Mouse (Mus musculus) embryo, embryonic 11.5 days (tissue): Measurements from ENCODE around the gene Ghr.

ENCODE experiments used
- DNase-seq: peaks from one replicate; pipeline ENCODE4 v3.0.0-alpha.2; 2012; ENCODE audit warnings: low read depth, low spot score

Gene Ghr

DNA sequence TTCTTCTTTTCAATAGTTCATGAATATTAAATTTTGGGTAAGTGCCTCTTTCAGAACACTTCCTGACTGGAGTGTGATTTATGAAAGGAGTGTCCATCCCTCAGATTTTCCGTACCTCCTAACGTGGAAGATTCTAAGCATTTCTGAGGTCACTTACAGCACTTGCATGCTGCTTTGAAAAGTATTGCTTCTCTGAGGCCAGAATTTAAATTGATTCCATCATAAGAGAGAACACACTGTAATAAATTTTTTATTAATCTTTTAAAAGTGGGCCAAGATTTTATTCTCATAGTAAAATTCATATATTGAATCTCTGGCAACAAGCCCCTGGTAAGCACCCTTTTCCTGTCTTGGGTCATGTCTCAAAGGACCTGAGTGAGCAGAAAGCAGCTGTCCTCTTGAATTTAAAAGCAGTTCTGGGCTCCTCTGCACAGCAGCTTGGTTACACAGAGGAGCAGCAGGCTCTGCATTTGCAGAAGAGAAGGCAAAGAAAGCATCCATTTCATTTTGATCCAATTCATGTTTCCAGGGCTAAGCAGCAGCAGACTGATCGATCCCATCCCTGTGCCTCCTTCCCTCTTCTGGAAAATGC is 46.9 kb downstream of the Ghr start:
- no peak for DNase-seq

DNA sequence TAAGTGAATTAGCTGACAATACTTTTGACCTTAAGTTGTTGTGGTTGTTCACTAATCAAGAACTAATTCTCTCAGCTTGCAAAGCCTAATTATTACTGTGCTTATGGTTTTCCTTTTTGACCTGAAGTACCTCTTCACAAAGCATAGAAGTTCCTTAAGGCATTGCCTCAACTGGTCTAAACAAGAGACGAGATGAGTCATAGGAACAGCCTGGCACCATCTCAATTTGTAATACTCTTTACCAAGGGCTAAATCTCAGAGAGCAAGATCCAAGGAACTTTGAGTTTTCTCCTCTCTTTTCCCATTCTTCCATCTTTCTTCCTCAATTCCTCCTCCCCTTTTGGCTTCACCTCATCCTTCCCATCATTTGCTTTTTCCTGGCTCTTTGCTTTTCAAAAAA is 69.3 kb downstream of the Ghr start:
- no peak for DNase-seq

DNA sequence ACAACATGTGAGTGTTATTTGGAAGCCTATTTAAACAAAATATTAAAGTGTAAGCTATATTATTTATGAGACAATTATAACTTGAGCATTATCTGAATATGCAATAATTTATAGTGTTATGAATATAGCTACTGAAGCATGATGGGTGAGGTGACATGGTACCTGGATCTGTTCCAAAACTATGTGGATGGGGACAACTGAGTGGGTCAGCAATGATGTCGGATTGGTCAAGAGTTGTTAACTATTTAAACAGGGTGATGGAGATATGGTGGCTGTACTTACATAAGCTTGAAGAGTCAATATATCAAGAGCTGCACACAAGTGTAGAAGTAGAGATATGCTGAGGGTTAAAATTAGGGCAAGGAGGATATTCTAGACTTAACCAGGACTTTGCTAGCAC is 70.9 kb downstream of the Ghr start:
- DNase-seq = no peak

DNA sequence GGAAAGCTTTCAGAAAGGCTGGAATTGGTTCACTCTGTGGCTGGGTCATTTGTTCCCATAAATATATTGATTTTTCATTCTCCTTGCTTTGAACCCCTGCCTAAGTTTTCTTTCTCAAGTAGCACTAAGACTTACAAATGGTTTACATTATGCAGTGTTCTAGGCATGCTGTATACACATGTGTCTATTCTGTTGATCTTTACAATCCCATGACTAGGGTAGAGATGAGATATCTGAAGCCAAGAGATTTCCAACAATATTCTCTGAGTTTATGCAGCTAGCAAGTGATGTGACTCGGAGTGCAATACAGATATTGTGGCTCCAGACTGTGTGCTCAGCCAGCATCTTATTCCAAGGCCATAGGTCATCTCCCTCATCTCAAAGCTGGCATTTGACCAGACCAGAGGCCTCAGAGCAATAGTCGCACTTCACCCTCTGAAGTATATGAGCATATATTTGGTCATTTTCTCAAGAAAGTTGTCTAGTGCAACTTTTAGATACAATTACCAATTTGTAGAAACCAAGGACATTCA is 71.6 kb downstream of the Ghr start:
- DNase-seq = no peak

DNA sequence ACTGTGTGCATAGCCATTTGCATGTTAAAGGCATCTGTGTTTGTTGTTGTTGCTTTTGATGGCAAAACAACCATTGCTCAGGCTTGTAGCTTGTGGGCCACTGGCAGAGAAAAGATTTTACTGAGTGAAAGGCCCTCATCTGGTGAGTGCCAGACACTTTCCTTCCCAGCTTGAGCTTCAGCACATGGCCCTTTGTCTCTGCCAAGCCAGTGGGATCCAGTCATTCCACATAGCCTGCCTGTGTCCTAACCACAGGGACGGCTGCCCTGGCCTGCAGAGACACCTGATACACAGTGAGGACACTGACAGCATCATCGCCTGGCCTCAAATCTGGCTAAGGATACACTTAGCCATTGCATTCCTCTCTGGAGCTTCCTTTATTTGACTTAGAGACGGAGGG is 74.2 kb downstream of the Ghr start:
- DNase-seq = no peak

DNA sequence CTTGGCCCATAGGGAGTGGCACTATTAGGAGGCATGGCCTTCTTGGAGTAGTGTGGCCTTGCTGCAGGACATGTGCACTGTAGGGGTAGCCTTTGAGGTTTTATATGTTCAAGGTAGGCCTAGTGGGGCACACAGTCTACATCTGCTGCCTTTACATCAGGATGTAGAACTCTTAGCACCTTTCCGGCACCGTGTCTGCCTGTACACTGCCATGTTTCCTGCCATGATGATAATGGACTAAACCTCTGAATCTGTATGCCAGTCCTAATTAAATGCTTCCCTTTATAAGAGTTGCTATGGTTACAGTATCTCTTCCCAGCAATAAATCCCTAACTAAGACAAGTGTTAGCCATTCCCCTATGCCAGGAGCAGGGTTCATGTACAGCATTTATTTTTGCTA is 76.0 kb downstream of the Ghr start:
- DNase-seq = no peak

DNA sequence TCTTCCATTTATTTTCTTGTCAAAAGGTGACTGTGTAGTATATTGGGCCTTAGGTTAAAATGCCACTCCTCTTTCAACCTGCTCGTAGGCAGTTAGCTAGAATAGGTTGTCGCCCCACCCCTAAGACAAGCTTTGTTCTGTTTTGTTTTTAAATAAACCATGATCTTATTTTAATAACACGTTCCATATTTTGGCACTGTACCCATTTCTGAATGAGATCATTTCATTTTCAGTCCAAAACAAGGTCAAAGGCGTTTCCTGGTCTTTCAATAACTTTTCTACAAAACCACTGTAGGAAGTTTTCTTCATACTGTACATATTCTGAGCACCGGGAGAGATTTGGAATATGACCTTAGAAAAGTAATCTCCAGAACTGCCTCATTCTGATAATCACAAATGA is 78.6 kb downstream of the Ghr start:
- DNase-seq = no peak

DNA sequence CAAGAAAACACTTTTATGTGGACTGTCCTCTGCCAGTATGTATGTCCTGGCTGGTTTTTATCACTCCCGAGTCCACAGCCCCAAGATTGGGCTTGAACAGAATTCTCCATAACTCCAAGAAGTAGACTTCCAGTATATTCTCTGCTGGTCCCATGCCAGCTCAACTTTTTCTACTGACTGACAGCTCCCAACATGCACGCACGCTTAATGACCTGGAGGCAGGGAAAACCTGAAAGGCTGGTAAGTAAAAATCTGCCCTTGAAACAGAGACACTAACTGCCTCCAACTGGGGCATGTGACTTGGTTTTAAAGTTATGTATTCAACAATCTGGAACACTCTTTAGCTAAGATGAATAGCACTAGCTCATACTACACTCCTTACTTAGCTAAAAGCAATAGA is 81.6 kb downstream of the Ghr start:
- DNase-seq = no peak

DNA sequence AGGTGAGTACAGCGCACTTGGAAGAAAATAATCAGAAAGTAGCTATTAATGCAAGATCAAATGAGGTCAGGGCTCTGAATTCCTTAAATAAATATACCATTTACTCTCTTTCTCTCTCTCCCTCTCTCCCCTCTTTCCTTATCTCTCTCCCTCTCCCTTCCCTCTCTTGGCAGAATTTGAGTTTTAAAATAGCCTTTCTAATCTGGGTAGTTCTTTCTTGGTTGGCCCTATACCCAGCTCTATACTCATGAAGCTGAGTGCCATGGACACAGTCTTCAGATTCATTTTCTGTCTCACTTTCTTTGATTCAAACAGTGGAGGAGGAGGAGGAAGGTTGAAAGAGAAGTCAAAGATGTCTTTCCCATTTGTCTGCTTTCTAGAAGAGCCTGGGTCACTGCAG is 84.3 kb downstream of the Ghr start:
- DNase-seq = no peak

DNA sequence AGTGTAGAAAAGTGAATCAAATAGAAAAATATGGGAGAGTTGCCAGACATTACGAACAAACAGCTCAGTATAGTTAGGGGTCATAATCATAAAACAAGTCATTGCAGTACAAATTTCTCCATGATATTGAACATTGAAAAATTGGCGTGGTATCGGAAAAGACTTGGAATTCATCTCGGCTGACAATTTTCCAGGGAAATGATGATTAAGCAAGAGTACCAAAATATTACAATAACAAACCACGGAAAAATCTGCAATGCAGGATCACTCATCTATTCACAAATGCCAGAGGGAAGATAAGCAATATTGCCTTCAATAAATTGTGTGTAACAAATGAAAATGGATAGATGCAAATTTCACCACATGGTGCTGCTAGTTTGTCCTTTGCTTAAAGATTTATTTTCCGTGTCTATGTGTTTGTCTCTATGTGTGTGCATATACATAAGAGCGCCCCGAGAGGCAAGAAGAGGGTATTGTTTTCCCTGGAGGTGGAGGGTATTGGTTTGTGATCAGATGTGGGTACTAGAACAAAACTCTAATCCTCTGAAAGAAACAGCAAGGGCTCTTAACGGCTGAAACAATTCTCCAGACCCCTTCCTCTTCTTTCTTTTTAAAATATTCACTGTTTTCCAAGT is 85.2 kb downstream of the Ghr start:
- no peak for DNase-seq

DNA sequence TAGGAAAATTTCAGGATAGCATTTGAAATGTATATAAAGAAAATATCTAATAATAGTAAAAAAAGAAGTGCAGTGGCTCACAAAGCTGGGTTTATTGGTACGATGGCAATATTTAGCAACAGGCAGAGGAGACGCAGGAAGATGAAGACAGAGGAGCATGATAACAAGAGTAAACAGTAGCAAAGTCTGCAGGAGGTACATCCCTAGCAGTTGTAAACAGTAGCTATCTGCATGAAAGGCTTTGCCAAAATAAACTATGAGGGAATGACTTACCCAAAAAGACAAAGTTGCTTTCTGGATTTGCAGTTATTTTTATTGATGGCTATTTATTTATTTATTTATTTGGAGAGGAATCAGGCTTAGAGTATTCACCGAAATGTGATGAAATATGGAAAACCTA is 92.4 kb downstream of the Ghr start:
- DNase-seq = no peak

DNA sequence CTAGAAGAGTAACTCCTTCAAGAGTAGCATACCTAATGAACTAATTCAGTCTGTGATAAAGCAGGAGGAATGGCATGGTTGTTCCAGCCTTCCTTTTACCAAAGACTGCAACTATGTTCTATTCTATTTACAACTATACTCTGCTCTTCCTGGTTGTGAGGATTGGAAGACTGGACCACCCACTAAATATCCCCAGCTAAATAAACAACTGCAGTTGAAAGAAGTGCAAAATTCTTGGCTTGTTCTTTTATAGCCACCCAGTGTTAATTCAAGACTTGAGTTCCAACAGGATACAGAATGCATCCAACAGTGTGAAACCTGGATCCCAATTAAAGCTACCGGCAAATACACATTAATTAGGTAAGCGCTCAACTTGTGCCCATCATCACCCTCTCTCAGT is 93.3 kb downstream of the Ghr start:
- DNase-seq = no peak

DNA sequence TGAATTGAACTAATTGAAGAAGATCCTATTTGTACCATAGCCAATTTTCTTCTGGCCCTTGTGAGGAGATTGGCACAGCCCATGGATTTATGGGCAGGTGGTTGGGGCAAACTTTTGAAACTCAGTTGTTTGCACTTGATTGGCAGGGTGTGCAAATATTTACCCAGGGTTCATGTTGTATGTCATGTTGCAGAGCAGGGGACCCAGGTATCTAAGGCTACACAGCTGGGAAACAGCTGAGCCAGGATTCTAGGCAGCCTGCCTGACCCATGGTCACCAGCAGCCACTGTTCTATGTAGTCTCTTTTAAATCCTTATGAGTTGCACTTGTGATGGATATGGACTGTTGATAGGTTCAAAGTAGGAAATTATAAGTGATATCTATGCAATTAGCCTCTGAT is 94.1 kb downstream of the Ghr start:
- DNase-seq = no peak

DNA sequence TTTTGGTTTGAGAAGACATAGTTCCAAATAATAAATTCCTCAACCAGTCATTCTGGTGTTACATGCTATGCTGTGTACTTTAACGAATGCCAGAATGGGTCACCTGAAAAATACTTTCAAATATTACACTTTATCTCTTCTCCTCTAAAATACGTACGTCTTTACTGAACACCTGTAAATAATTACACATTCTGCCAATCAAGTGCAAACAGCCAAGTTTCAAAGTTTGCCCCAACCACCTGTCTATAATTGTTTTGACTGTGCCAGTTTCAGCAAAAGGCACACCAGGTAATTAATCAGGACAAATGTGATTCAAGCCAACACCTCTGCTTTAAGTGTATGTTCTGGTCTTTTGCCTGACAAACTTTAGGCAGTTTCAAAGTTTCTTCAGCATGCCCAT is 94.7 kb downstream of the Ghr start:
- DNase-seq = no peak

DNA sequence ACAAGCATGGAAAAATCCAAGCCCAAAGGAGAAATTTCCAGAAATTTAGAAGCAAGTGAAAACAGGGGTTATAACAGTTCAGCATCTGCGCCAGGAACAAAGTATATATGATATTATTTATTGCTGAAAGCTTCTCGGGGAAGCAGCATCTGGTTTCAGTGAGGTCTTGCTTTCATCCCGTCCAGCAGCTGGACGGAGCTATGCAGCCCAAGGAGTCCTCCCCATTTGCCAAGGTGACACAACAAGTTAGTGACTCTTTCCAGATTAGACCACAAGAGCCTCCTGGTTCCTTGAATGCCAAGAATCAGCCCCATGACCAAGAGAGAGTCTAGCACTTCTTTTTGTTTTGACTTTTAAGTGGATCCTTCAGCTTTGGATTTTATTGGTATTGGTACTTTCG is 96.6 kb downstream of the Ghr start:
- no peak for DNase-seq

DNA sequence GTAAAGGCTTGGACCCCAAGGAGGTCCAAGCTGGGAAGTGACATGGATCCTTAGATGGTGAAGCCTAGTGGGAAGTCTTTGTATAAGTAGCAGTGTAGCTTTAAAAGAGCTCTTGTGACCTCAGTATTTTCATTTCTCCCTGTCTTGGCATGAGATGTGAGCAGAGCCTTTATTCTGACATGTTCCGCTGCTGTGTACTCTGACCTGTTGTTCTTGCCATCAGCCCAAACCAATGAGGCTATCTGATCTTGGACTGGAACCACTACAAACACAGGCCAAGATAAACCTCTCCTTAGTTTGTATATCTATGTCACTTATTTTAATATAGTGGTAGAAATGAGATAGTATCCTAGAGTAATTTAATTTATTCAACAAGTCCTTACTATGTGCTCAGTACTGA is 97.9 kb downstream of the Ghr start:
- no peak for DNase-seq

DNA sequence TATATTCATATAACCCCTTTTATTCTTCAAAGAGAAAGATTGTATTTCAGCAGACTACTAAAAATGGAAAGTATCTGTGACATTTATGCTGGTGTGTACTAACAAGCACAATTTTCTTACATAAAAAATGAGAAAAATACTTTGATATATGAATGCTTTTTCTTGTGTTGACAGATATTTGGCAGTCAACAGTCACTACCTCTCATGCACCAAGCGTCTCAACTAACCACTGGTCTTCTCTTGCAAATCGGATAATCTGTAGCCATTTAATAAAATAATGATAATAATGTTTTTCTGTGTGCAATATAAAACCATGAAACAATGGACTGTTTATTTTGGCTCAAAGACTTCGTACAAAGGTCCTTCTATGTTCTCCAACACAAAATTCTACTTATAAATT is 99.8 kb downstream of the Ghr start:
- DNase-seq = no peak

DNA sequence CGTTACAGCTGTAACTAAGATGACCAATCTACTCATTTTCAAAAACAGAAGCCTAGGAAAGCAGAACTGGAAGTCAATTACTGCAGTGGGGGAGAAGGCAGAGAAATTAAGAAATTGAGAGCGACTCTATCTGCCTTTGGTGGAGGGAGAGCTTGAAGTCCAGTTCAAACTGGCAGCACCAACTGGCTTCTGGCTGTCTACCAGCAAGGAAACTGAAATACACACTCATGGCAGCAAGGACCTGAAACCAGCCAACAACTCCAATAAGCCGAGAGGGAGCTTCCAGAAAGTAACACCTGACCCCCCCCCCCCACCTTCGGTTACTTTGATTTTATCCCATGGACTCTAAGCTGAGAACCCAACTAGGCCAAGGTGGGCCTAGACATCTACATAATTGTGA is 114.1 kb downstream of the Ghr start:
- DNase-seq = no peak

DNA sequence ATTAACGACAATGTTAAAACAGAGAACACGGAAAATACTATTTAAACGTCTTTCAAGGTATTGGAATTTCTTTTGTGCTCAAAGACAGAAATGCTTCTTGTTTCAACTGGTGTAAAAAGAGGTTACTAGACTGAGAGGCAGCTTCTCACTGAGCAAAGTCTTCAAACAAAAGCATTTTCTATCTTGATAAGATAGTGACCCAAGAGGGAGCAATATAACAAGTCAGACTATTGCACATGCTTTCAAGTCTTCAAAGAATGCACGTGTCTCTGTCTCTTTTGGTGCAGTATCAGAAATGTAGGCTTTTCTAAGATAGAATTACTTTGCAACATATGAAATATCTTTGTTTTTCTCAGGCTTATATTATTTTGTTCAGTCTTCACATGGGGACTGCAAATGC is 116.7 kb downstream of the Ghr start:
- no peak for DNase-seq

DNA sequence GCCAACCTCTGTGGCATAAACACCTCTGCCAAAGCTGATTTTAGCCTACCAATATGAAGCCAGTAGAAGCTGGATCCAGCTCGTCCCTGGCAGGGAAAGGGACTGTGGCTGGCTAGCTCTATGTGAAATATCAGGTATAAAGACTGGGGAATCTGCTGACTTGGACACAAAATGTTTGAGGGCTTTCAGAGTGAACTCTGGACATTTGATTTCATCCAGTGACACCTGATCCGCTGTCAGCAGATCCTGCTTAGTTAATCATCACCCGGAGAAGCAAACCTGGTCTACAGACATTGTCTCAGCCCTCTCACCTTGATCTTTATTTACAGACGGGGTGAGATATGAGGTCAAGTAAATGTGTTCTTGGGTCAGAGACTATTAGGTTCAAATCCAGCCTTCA is 118.5 kb downstream of the Ghr start:
- DNase-seq = no peak

DNA sequence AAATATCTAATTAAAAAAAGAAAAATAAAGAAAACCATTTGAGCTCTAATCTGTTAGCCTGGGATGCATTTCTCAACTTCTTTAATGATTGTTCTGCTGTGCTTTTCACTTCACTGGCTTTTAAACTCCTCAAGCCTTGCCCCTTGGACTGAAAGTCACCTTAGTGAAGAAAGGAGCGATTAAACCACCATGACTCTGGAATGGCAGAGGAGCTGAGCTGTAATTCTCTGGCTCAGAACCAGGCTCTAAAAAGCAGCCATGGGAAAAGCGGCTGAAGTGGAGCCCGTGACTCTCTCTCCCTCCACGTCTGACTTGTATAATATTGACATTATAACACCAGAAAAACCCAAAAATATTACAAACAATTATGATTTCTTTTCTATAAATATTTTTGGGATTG is 126.7 kb downstream of the Ghr start:
- no peak for DNase-seq

DNA sequence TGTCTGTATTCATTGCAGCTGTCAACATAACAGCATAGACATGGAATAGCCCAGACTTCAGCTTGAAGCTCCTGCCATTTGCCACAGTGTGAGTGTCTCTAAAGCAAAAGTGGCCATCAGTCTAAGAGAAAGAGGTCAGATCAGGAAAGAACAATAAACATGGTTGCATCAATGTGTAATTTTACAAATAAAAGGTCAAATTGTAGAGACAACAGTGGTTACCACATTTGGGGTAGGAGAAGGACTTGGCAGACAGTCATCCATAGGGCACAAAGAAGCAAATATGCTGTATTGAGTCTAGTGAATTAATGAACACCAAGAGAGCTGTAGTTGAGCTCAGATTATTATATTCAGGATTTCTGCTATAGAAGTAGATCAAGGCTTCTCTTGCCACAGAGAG is 127.7 kb downstream of the Ghr start:
- DNase-seq = no peak

DNA sequence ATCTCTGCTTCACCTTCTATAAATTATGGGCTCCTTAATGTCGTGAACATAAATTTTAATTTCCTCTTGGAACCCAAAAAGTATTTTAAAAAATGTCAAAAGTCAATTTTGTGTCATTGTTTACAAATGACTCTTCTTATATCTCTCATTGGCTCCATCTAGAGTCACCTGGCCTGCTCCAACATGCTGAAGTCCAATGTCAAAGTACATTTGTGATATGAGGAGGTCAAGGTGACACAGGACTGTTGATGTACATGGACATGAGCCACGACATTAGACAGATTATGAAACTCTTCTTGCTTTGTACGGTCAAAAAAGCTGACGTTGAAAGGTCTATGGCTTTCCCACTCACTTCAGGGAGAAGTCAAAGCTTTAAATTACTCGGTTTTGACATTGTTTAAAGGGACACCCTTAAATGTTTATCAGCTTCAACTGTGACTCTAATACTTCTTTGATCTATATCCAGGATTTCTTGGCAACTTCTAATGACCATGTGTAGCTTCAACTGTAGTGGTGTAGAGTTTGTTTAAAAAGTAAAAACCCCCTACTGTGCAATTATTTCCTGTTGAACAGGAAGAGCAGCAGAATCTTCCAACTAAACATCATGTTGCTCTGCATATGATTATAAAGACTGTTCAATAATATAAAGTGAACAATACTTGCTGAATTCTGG is 131.1 kb downstream of the Ghr start:
- no peak for DNase-seq
